In genomic region chr7:25844423-25844822, GRCm38 (mm10) we compare ENCODE assay signal across 28 mouse cellular contexts. TPM values are rescaled to one million over a fixed set of nuclear protein-coding genes. Genes with fewer than 3 reads are reported as not detected.
DNase-seq lines count a peak whose midpoint lies in the region; ATAC-seq lines count a peak whose summit lies in the region.
"Had no signal": no experiment of that assay in that cellular context is flagged by ENCODE, and none has a peak within 500 bp of the region (broad histone marks: within the 10 kb centered on the region; RNA-seq: fewer than 3 reads in every experiment).

No protein-coding gene starts in this region.

- no peaks in the 10 kb centered on the region for H3K9me3 ChIP-seq in stomach, embryonic 15.5 days
- no peaks in the 10 kb centered on the region for H3K9me3 ChIP-seq in hindbrain, embryonic 12.5 days (replicated peaks)
- H3K9me3 ChIP-seq: forebrain, embryonic 12.5 days; heart, embryonic 10.5 days; heart, embryonic 15.5 days; hindbrain, embryonic 13.5 days had no signal

- peak; percentile 24 for DNase-seq in kidney, postnatal 10 days
- no peak for DNase-seq in kidney, postnatal 25 days
- DNase-seq in lung, postnatal 36 days: peak; percentile 21
- DNase-seq in lung, postnatal 4 days: no peak
- DNase-seq: adrenal gland, postnatal 25 days; B cell, adult 2 months; cerebellum, adult 18-20 months; cerebellum, postnatal 14 days; gastrocnemius, postnatal 14 days; kidney, adult 11 months; liver; midbrain, embryonic 14.5 days; thymus, adult 2 months; thymus, postnatal 36 days had no signal

- H3K27ac ChIP-seq in stomach, embryonic 15.5 days: peak overlapping the region; percentile 49; the same call in 1 of the 2 replicates
- H3K27ac ChIP-seq in hindbrain, embryonic 12.5 days: no peak overlapping the region
- H3K27ac ChIP-seq: forebrain, embryonic 12.5 days; heart, embryonic 10.5 days; heart, embryonic 15.5 days; hindbrain, embryonic 13.5 days; liver, embryonic 14.5 days; macrophage had no signal

- no peak overlapping the region for H3K4me3 ChIP-seq in stomach, embryonic 15.5 days (replicated peaks)
- H3K4me3 ChIP-seq in hindbrain, embryonic 12.5 days: no peak overlapping the region
- H3K4me3 ChIP-seq: erythroblast, embryonic 14.5 days; forebrain, embryonic 12.5 days; heart, embryonic 10.5 days; heart, embryonic 15.5 days; hindbrain, embryonic 13.5 days had no signal

- no peak overlapping the region for H3K4me2 ChIP-seq in stomach, embryonic 15.5 days
- H3K4me2 ChIP-seq in hindbrain, embryonic 12.5 days (replicated peaks): no peak overlapping the region
- H3K4me2 ChIP-seq: forebrain, embryonic 12.5 days; heart, embryonic 15.5 days; hindbrain, embryonic 13.5 days had no signal

- H3K9ac ChIP-seq in stomach, embryonic 15.5 days: no peak overlapping the region
- H3K9ac ChIP-seq in hindbrain, embryonic 12.5 days: no peak overlapping the region
- H3K9ac ChIP-seq: forebrain, embryonic 12.5 days; heart, embryonic 15.5 days; hindbrain, embryonic 13.5 days; liver, embryonic 14.5 days had no signal

- no peaks in the 10 kb centered on the region for H3K36me3 ChIP-seq in stomach, embryonic 15.5 days
- H3K36me3 ChIP-seq in hindbrain, embryonic 12.5 days: no peaks in the 10 kb centered on the region
- H3K36me3 ChIP-seq: forebrain, embryonic 12.5 days; heart, embryonic 10.5 days; heart, embryonic 15.5 days; hindbrain, embryonic 13.5 days had no signal

- no peak for ATAC-seq in stomach, embryonic 15.5 days (ENCODE audit: insufficient read depth, low FRiP score, low read depth)
- no peak for ATAC-seq in hindbrain, embryonic 12.5 days (ENCODE audit: low FRiP score)

- H3K4me1 ChIP-seq in stomach, embryonic 15.5 days: no peaks in the 10 kb centered on the region
- no peaks in the 10 kb centered on the region for H3K4me1 ChIP-seq in hindbrain, embryonic 12.5 days
- H3K4me1 ChIP-seq: forebrain, embryonic 12.5 days; heart, embryonic 10.5 days; heart, embryonic 15.5 days; hindbrain, embryonic 13.5 days had no signal

- WGBS in stomach, embryonic 15.5 days: 56% methylated on average over 8 of the region's 8 CpGs
- 81% methylated on average over 8 of the region's 8 CpGs for WGBS in hindbrain, embryonic 12.5 days

- H3K27me3 ChIP-seq in stomach, embryonic 15.5 days (replicated peaks): no peaks in the 10 kb centered on the region
- H3K27me3 ChIP-seq in hindbrain, embryonic 12.5 days: no peaks in the 10 kb centered on the region
- H3K27me3 ChIP-seq: forebrain, embryonic 12.5 days; heart, embryonic 15.5 days; hindbrain, embryonic 13.5 days had no signal

RNA-seq across cellular contexts. Expression of gene Cyp2s1, which starts 27.7 kb away (rescaled TPM):
- 35.3 and 35.6 TPM in 2 replicates for polyA plus RNA-seq in stomach, embryonic 15.5 days (2015; fragmentation: Nextera tagmentation; extraction: Ambion mirVana)
- 1.8 TPM in 2 replicates for polyA plus RNA-seq in hindbrain, embryonic 12.5 days (2016; fragmentation: Nextera tagmentation; extraction: Ambion mirVana)
- polyA plus RNA-seq: erythroblast, embryonic 14.5 days had no signal

RNA-seq across cellular contexts. Expression of gene Cyp2b10, which starts 53.0 kb away (rescaled TPM):
- not detected in 2 replicates for polyA plus RNA-seq in stomach, embryonic 15.5 days (2015; fragmentation: Nextera tagmentation; extraction: Ambion mirVana)
- not detected in 2 replicates for polyA plus RNA-seq in hindbrain, embryonic 12.5 days (2016; fragmentation: Nextera tagmentation; extraction: Ambion mirVana)
- polyA plus RNA-seq: brain, embryonic 14.5 days; embryonic facial prominence, embryonic 14.5 days; erythroblast, embryonic 14.5 days; forebrain, embryonic 12.5 days; heart, embryonic 10.5 days; heart, embryonic 15.5 days; hindbrain, embryonic 13.5 days; kidney, embryonic 14.5 days; limb, embryonic 11.5 days; macrophage; midbrain, embryonic 14.5 days; neural tube, embryonic 14.5 days had no signal

RNA-seq across cellular contexts. Expression of gene Axl, which starts 55.9 kb away (rescaled TPM):
- 83.7 and 88.6 TPM in 2 replicates for polyA plus RNA-seq in stomach, embryonic 15.5 days (2015; fragmentation: Nextera tagmentation; extraction: Ambion mirVana)
- polyA plus RNA-seq in hindbrain, embryonic 12.5 days (2016; fragmentation: Nextera tagmentation; extraction: Ambion mirVana): 36.6 and 40.8 TPM in 2 replicates

Comparison
In these comparisons a context has a peak if more than half of its experiments do, and no peak if none do; other contexts are left out.
1. DNase-seq: peak in kidney, postnatal 10 days (single experiment) and lung, postnatal 36 days (single experiment); none in kidney, postnatal 25 days (0 of 2) and lung, postnatal 4 days (0 of 2).
2. RNA of gene Cyp2s1, which starts 27.7 kb away (polyA plus RNA-seq): 35.3 to 35.6 TPM in stomach, embryonic 15.5 days; 1.8 TPM in hindbrain, embryonic 12.5 days; every median in the first group is over 10 times any median in the second.